Mouse (Mus musculus): ENCODE data around the gene Krtap3-2.

Gene Krtap3-2

GRCm38 (mm10) chr11:99547892-99548291 lies 8.8 kb downstream of the Krtap3-2 start:
- H3K4me3 ChIP-seq (replicated peaks; ENCODE audit: low read length), result no peak overlapping the region
- H3K27me3 ChIP-seq (ENCODE audit: insufficient read depth, low read length), result peaks cover under 1% of the 10 kb centered on the region; the same call in 1 of the 2 replicates
- no peaks in the 10 kb centered on the region for H3K9me3 ChIP-seq (ENCODE audit: low read length)
- no peaks in the 10 kb centered on the region for H3K4me1 ChIP-seq (replicated peaks; ENCODE audit: low read depth, low read length)
- TF ChIP-seq CTCF (conservative IDR thresholded peaks at IDR 0.05; ENCODE audit: low read length) (peak; percentile 25), POU5F1 (IDR thresholded peaks at IDR 0.05; ENCODE audit: borderline replicate concordance, low read length) (no peak), NANOG (IDR thresholded peaks at IDR 0.05; ENCODE audit: borderline replicate concordance, low read length) (no peak)
- H3K36me3 ChIP-seq (ENCODE audit: insufficient read depth, low read length), result no peaks in the 10 kb centered on the region

GRCm38 (mm10) chr11:99539721-99540120 lies 16.9 kb downstream of the Krtap3-2 start:
- no peaks in the 10 kb centered on the region for H3K4me1 ChIP-seq (replicated peaks; ENCODE audit: low read depth, low read length)
- 0 out of 2 replicates have a peak, but pooled peaks cover 4% of the 10 kb centered on the region for H3K27me3 ChIP-seq (ENCODE audit: insufficient read depth, low read length)
- no peak for TF ChIP-seq NANOG (IDR thresholded peaks at IDR 0.05; ENCODE audit: borderline replicate concordance, low read length)
- TF ChIP-seq POU5F1 (IDR thresholded peaks at IDR 0.05; ENCODE audit: borderline replicate concordance, low read length), result no peak
- no peak for TF ChIP-seq CTCF (conservative IDR thresholded peaks at IDR 0.05; ENCODE audit: low read length)
- no peaks in the 10 kb centered on the region for H3K36me3 ChIP-seq (ENCODE audit: insufficient read depth, low read length)
- no peak overlapping the region for H3K4me3 ChIP-seq (replicated peaks; ENCODE audit: low read length)
- H3K9me3 ChIP-seq (ENCODE audit: low read length), result no peaks in the 10 kb centered on the region

DNA sequence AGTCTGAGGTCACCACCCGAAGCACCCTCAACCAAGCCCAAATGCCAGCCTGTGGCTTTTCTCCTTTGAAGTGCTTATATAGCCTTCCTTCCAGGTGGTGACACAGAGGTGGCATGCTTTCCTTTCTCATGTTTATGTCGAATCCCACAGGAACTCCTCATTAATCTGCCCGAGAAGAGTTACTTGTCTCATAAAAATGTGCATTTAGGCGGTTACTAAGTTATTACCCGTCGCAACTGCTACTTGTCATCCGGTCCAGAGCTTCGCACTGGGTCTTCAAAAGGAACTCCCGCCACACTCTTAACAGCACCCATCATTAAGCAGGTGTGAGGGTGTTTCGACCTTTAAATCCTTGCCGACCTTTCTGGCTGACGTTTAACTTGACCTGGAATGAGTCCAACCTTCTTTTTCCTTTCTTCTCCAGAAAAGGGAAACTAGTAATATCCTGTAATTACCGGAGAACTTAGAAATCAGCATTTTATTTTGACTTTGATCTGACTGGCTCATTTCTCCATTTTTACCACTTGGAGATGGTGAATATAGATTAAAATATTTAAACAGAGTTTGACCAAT lies 35.3 kb downstream of the Krtap3-2 start, which contains the start of gene Krt39:
Krt39 (minus strand) TSS at position 51 of the 573 bp plus-strand sequence.
- no peaks in the 10 kb centered on the region for H3K36me3 ChIP-seq (ENCODE audit: insufficient read depth, low read length)
- no peak within 1 kb of the TSS for H3K4me3 ChIP-seq (replicated peaks; ENCODE audit: low read length)
- 0 out of 2 replicates have a peak, but pooled peaks cover 3% of the 10 kb centered on the region for H3K27me3 ChIP-seq (ENCODE audit: insufficient read depth, low read length)
- no peaks in the 10 kb centered on the region for H3K9me3 ChIP-seq (ENCODE audit: low read length)
- H3K4me1 ChIP-seq (replicated peaks; ENCODE audit: low read depth, low read length), result no peaks in the 10 kb centered on the region
- no peak for TF ChIP-seq NANOG (IDR thresholded peaks at IDR 0.05; ENCODE audit: borderline replicate concordance, low read length)
- no peak for TF ChIP-seq CTCF (conservative IDR thresholded peaks at IDR 0.05; ENCODE audit: low read length)
- TF ChIP-seq POU5F1 (IDR thresholded peaks at IDR 0.05; ENCODE audit: borderline replicate concordance, low read length), result no peak

GRCm38 (mm10) chr11:99514098-99514497 lies 42.6 kb downstream of the Krtap3-2 start:
- Histone ChIP-seq H3K9me3 (ENCODE audit: low read length) (no peaks in the 10 kb centered on the region), H3K4me3 (replicated peaks; ENCODE audit: low read length) (no peak overlapping the region), H3K36me3 (ENCODE audit: insufficient read depth, low read length) (no peaks in the 10 kb centered on the region), H3K27me3 (ENCODE audit: insufficient read depth, low read length) (no peaks in the 10 kb centered on the region), H3K4me1 (replicated peaks; ENCODE audit: low read depth, low read length) (no peaks in the 10 kb centered on the region)
- TF ChIP-seq NANOG (IDR thresholded peaks at IDR 0.05; ENCODE audit: borderline replicate concordance, low read length), result no peak
- no peak for TF ChIP-seq POU5F1 (IDR thresholded peaks at IDR 0.05; ENCODE audit: borderline replicate concordance, low read length)
- no peak for TF ChIP-seq CTCF (conservative IDR thresholded peaks at IDR 0.05; ENCODE audit: low read length)
